Mouse (Mus musculus): ENCODE measurements around the gene Ubox5. TPM values are rescaled to one million over a fixed set of nuclear protein-coding genes. Genes with fewer than 3 reads are reported as not detected.

Ubox5 gene
- total and polyA plus RNA-seq, 3 experiments: 3.9 to 5.2 (median 5.0) TPM

GRCm38 (mm10) chr2:130618972-130619371 is 10.9 kb downstream of the Ubox5 start:
- no peak overlapping the region for H3K4me3 ChIP-seq
- no peak for TF ChIP-seq POLR2A (IDR thresholded peaks at IDR 0.05; ENCODE audit: insufficient read depth, low read depth, low read length)
- no peak for TF ChIP-seq EP300 (IDR thresholded peaks at IDR 0.05; ENCODE audit: insufficient read depth, low read depth, low read length)
- no peak for TF ChIP-seq CTCF (IDR thresholded peaks at IDR 0.05)
- 82% methylated on average over 7 of the region's 7 CpGs for WGBS
- H3K9ac ChIP-seq (ENCODE audit: low read depth, low read length): no peak overlapping the region
- no peak for DNase-seq
- intact Hi-C loops (cut with DNase I): no loop called here
- H3K4me1 ChIP-seq (ENCODE audit: control insufficient read depth, insufficient read depth, low read length): no peaks in the 10 kb centered on the region
- no peaks in the 10 kb centered on the region for H3K27me3 ChIP-seq (ENCODE audit: control insufficient read depth, insufficient read depth, low read length)
- no peak overlapping the region for H3K27ac ChIP-seq
- peaks cover 2% of the 10 kb centered on the region; the same call in 1 of the 2 replicates for H3K36me3 ChIP-seq (ENCODE audit: control insufficient read depth, insufficient read depth, low read length)
- no peaks in the 10 kb centered on the region; the same call in 1 of the 2 replicates for H3K79me2 ChIP-seq (replicated peaks; ENCODE audit: control insufficient read depth, insufficient read depth, low read length)

GRCm38 (mm10) chr2:130613091-130613490 is 16.7 kb downstream of the Ubox5 start:
- H3K27me3 ChIP-seq (ENCODE audit: control insufficient read depth, insufficient read depth, low read length): no peaks in the 10 kb centered on the region
- peak; percentile 60 for TF ChIP-seq CTCF (IDR thresholded peaks at IDR 0.05)
- no peak for TF ChIP-seq EP300 (IDR thresholded peaks at IDR 0.05; ENCODE audit: insufficient read depth, low read depth, low read length)
- 76% methylated on average over 3 of the region's 3 CpGs for WGBS
- H3K9ac ChIP-seq (ENCODE audit: low read depth, low read length): no peak overlapping the region
- peaks cover 2% of the 10 kb centered on the region; the same call in 1 of the 2 replicates for H3K36me3 ChIP-seq (ENCODE audit: control insufficient read depth, insufficient read depth, low read length)
- no peaks in the 10 kb centered on the region for H3K4me1 ChIP-seq (ENCODE audit: control insufficient read depth, insufficient read depth, low read length)
- H3K79me2 ChIP-seq (replicated peaks; ENCODE audit: control insufficient read depth, insufficient read depth, low read length): no peaks in the 10 kb centered on the region
- no peak overlapping the region for H3K27ac ChIP-seq
- intact Hi-C loops (cut with DNase I): no loop called here
- DNase-seq: no peak
- no peak overlapping the region for H3K4me3 ChIP-seq

- H3K4me3 ChIP-seq: no peak overlapping the region
- H3K4me1 ChIP-seq (ENCODE audit: control insufficient read depth, insufficient read depth, low read length): no peaks in the 10 kb centered on the region; the same call in 1 of the 2 replicates
- H3K27ac ChIP-seq: no peak overlapping the region
- WGBS: 82% methylated on average over 4 of the region's 4 CpGs
- no peaks in the 10 kb centered on the region for H3K36me3 ChIP-seq (ENCODE audit: control insufficient read depth, insufficient read depth, low read length)
- TF ChIP-seq EP300 (IDR thresholded peaks at IDR 0.05; ENCODE audit: insufficient read depth, low read depth, low read length) (no peak), CTCF (IDR thresholded peaks at IDR 0.05) (no peak), POLR2A (IDR thresholded peaks at IDR 0.05; ENCODE audit: insufficient read depth, low read depth, low read length) (no peak)
- no peak overlapping the region for H3K9ac ChIP-seq (ENCODE audit: low read depth, low read length)
- no peaks in the 10 kb centered on the region for H3K79me2 ChIP-seq (replicated peaks; ENCODE audit: control insufficient read depth, insufficient read depth, low read length)
- no peak for DNase-seq
- intact Hi-C loops (cut with DNase I): no loop called here
- no peaks in the 10 kb centered on the region for H3K27me3 ChIP-seq (ENCODE audit: control insufficient read depth, insufficient read depth, low read length)
These were observed 27.6 kb downstream of the Ubox5 start for GRCm38 (mm10) chr2:130602195-130602594.

- Histone ChIP-seq H3K27ac (peak overlapping the region; percentile 15; the same call in 1 of the 2 replicates), H3K36me3 (ENCODE audit: control insufficient read depth, insufficient read depth, low read length) (no peaks in the 10 kb centered on the region), H3K4me1 (ENCODE audit: control insufficient read depth, insufficient read depth, low read length) (no peaks in the 10 kb centered on the region; the same call in 1 of the 2 replicates), H3K4me3 (no peak overlapping the region), H3K27me3 (ENCODE audit: control insufficient read depth, insufficient read depth, low read length) (no peaks in the 10 kb centered on the region), H3K9ac (ENCODE audit: low read depth, low read length) (no peak overlapping the region), H3K79me2 (replicated peaks; ENCODE audit: control insufficient read depth, insufficient read depth, low read length) (no peaks in the 10 kb centered on the region)
- WGBS: 39% methylated on average over 3 of the region's 3 CpGs
- DNase-seq: no peak
- intact Hi-C loops (cut with DNase I): loop anchor here (5.0 kb wide), 1 partner anchor 36 kb away; the partner anchor contains the start of gene Mrps26
- no peak for TF ChIP-seq CTCF (IDR thresholded peaks at IDR 0.05)
These were observed 31.4 kb downstream of the Ubox5 start for GRCm38 (mm10) chr2:130598399-130598798.

- no peak for DNase-seq
- Histone ChIP-seq H3K79me2 (replicated peaks; ENCODE audit: control insufficient read depth, insufficient read depth, low read length) (no peaks in the 10 kb centered on the region), H3K27ac (no peak overlapping the region), H3K27me3 (ENCODE audit: control insufficient read depth, insufficient read depth, low read length) (no peaks in the 10 kb centered on the region), H3K4me1 (ENCODE audit: control insufficient read depth, insufficient read depth, low read length) (no peaks in the 10 kb centered on the region; the same call in 1 of the 2 replicates), H3K9ac (ENCODE audit: low read depth, low read length) (no peak overlapping the region), H3K4me3 (no peak overlapping the region), H3K36me3 (ENCODE audit: control insufficient read depth, insufficient read depth, low read length) (no peaks in the 10 kb centered on the region)
- 0 out of 2 replicates have a peak, but pooled peaks have one; percentile 28 for TF ChIP-seq EP300 (IDR thresholded peaks at IDR 0.05; ENCODE audit: insufficient read depth, low read depth, low read length)
- peak; percentile 84 for TF ChIP-seq CTCF (IDR thresholded peaks at IDR 0.05)
- TF ChIP-seq POLR2A (IDR thresholded peaks at IDR 0.05; ENCODE audit: insufficient read depth, low read depth, low read length): no peak
- 13% methylated on average over 1 of the region's 1 CpGs for WGBS
- intact Hi-C loops (cut with DNase I): loop anchor here (5.0 kb wide), 1 partner anchor 35 kb away; the partner anchor contains the start of gene Mrps26
These were observed 32.2 kb downstream of the Ubox5 start for GRCm38 (mm10) chr2:130597601-130598010.

- DNase-seq: no peak
- Histone ChIP-seq H3K9ac (ENCODE audit: low read depth, low read length) (no peak overlapping the region), H3K4me3 (no peak overlapping the region), H3K4me1 (ENCODE audit: control insufficient read depth, insufficient read depth, low read length) (no peaks in the 10 kb centered on the region; the same call in 1 of the 2 replicates), H3K36me3 (ENCODE audit: control insufficient read depth, insufficient read depth, low read length) (no peaks in the 10 kb centered on the region), H3K27ac (no peak overlapping the region), H3K79me2 (replicated peaks; ENCODE audit: control insufficient read depth, insufficient read depth, low read length) (no peaks in the 10 kb centered on the region), H3K27me3 (ENCODE audit: control insufficient read depth, insufficient read depth, low read length) (no peaks in the 10 kb centered on the region)
- no peak for TF ChIP-seq POLR2A (IDR thresholded peaks at IDR 0.05; ENCODE audit: insufficient read depth, low read depth, low read length)
- no peak for TF ChIP-seq CTCF (IDR thresholded peaks at IDR 0.05)
- no peak for TF ChIP-seq EP300 (IDR thresholded peaks at IDR 0.05; ENCODE audit: insufficient read depth, low read depth, low read length)
- intact Hi-C loops (cut with DNase I): loop anchor here (5.0 kb wide), 1 partner anchor 33 kb away; the partner anchor contains the start of gene Mrps26
- 85% methylated on average over 1 of the region's 1 CpGs for WGBS
These were observed 34.2 kb downstream of the Ubox5 start for GRCm38 (mm10) chr2:130595596-130595995.

Data from heart, adult 2 months (tissue).